Mouse (Mus musculus) B cell, adult (primary cell): Measurements from ENCODE around the gene Plpp1. TPM values are rescaled to one million over a fixed set of nuclear protein-coding genes. Genes with fewer than 3 reads are reported as not detected.

Source experiments
- total RNA-seq: library from RNA; stranded (reverse); gene quantifications from 4 replicates; pipeline ENCODE4 v1.2.4, GENCODE M21; 2023; ENCODE audit not compliant: inconsistent age

Gene Plpp1
- 0.42 to 0.69 TPM (median 0.45 TPM) in 3 of 4 replicates, not detected in the other for total RNA-seq

GRCm38 (mm10) chr13:112800597-112801380 lies at the start of gene Plpp1:
Gene Plpp1, plus strand, starts transcription at chr13:112800792.

Other genes with a start within 250 kb of the Plpp1 start
- not detected in 4 replicates for gene Il31ra, start 206.4 kb upstream of the Plpp1 start, total RNA-seq
- gene Ddx4, start 148.3 kb upstream of the Plpp1 start, total RNA-seq = 0.36 TPM in 1 of 4 replicates, not detected in the others
- gene Slc38a9, start 140.0 kb upstream of the Plpp1 start, total RNA-seq = 58.9 to 71.2 TPM (median 64.7 TPM) in 4 replicates
- 59.2 to 68.3 TPM (median 63.5 TPM) in 4 replicates for gene Mtrex, start 126.6 kb downstream of the Plpp1 start, total RNA-seq
- 17.7 to 23.6 TPM (median 18.9 TPM) in 4 replicates for gene Dhx29, start 126.7 kb downstream of the Plpp1 start, total RNA-seq
- gene Ccno, start 187.0 kb downstream of the Plpp1 start, total RNA-seq = not detected in 4 replicates
- gene Mcidas, start 193.1 kb downstream of the Plpp1 start, total RNA-seq = not detected in 4 replicates
- gene Cdc20b, start 234.3 kb downstream of the Plpp1 start, total RNA-seq = not detected in 4 replicates
- not detected in 4 replicates for gene Gpx8, start 245.6 kb downstream of the Plpp1 start, total RNA-seq